Mouse (Mus musculus) testis, adult 2 months (tissue): ENCODE measurements around the gene Slc5a4b. TPM values are rescaled to one million over a fixed set of nuclear protein-coding genes. Genes with fewer than 3 reads are reported as not detected.

ENCODE experiments used
- H3K27ac ChIP-seq: fragments of 200-500 bp; 2 replicates; pipeline ENCODE4 v1.5.1; 2012; ENCODE audit warnings: low read depth, low read length; ENCODE audit not compliant: control insufficient read depth, insufficient read depth
- H3K27me3 ChIP-seq: fragments of 200-500 bp; 2 replicates; pipeline ENCODE4 v1.6.1; 2012; ENCODE audit warnings: mild to moderate bottlenecking, low read length, moderate library complexity; ENCODE audit not compliant: control insufficient read depth, insufficient read depth
- H3K36me3 ChIP-seq: fragments of 200-500 bp; 2 replicates; pipeline ENCODE4 v1.6.1; 2012; ENCODE audit warnings: mild to moderate bottlenecking, low read length; ENCODE audit not compliant: control insufficient read depth, insufficient read depth
- H3K4me1 ChIP-seq: fragments of 200-500 bp; 2 replicates; pipeline ENCODE4 v1.6.1; 2012; ENCODE audit warnings: low read length; ENCODE audit not compliant: control insufficient read depth, insufficient read depth
- H3K4me3 ChIP-seq: fragments of 200-500 bp; 2 replicates; pipeline ENCODE4 v1.5.1; 2012; ENCODE audit warnings: low read depth, mild to moderate bottlenecking, low read length, moderate library complexity, mixed read lengths; ENCODE audit not compliant: control insufficient read depth
- CTCF ChIP-seq: fragments of 200-500 bp; IDR thresholded peaks from 2 replicates; pipeline ENCODE4 v1.5.1; 2012; ENCODE audit warnings: low read depth, mild to moderate bottlenecking, inconsistent platforms, low read length, moderate library complexity; ENCODE audit not compliant: control insufficient read depth, insufficient read depth, insufficient replicate concordance
- POLR2A ChIP-seq: fragments of 200-500 bp; IDR thresholded peaks from 2 replicates; pipeline ENCODE4 v1.6.1; 2012; ENCODE audit warnings: low read depth, mild to moderate bottlenecking, inconsistent platforms, low read length, moderate library complexity; ENCODE audit not compliant: control insufficient read depth
- polyA plus RNA-seq: library from polyadenylated mRNA; depleted of rRNA; stranded (reverse); fragments of >200 nt; gene quantifications from 2 replicates; pipeline ENCODE4 v1.2.3, GENCODE M21; 2012

Slc5a4b gene
- polyA plus RNA-seq, 1 experiment = 5.5 TPM

DNA sequence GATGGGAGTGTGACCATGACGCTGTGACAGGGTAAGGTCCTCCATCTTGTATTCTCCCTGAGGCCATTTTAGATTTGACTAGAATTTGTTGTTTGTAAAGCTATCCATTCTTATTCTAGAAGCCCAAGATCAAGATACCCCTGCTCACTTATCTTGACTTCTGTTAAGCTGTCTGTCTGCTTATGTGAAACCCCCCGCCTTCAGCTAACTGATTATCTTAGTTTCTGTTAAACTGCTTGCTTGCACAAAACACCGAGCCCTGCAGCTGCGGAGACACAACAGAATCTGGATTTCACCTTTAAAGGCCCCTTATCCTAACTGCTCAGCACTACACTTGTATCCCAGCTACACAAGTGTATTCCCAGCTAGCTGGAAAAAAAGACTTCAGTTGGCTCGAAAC lies 73.8 kb downstream of the Slc5a4b start:
- H3K4me1 ChIP-seq = peaks cover 3% of the 10 kb centered on the region
- TF ChIP-seq POLR2A (no peak), CTCF (no peak)
- no peaks in the 10 kb centered on the region for H3K36me3 ChIP-seq
- no peak overlapping the region for H3K27ac ChIP-seq
- no peak overlapping the region for H3K4me3 ChIP-seq
- H3K27me3 ChIP-seq = no peaks in the 10 kb centered on the region

DNA sequence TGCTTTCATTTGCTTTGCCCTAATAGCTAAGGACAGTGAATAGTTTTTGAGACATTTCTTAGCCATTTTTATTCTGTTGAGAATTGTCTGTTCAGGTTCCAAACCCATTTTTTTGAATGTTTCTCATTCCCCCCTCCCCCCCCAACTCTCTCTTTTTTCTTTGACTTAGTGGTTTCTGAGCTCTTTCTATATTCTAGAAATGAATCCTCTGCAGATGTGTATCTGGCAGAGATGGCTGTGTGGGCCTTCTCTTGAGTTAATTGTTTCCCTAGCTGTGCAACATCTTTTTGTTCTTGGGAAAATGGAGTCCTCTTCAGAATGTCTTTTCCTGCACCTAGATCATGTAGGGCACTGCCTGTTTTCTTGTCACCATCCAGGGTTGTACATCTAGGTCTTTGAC lies 75.5 kb downstream of the Slc5a4b start:
- Histone ChIP-seq H3K27ac (no peak overlapping the region), H3K4me3 (no peak overlapping the region), H3K27me3 (no peaks in the 10 kb centered on the region), H3K36me3 (no peaks in the 10 kb centered on the region), H3K4me1 (peaks cover 3% of the 10 kb centered on the region)
- TF ChIP-seq POLR2A (no peak), CTCF (no peak)

DNA sequence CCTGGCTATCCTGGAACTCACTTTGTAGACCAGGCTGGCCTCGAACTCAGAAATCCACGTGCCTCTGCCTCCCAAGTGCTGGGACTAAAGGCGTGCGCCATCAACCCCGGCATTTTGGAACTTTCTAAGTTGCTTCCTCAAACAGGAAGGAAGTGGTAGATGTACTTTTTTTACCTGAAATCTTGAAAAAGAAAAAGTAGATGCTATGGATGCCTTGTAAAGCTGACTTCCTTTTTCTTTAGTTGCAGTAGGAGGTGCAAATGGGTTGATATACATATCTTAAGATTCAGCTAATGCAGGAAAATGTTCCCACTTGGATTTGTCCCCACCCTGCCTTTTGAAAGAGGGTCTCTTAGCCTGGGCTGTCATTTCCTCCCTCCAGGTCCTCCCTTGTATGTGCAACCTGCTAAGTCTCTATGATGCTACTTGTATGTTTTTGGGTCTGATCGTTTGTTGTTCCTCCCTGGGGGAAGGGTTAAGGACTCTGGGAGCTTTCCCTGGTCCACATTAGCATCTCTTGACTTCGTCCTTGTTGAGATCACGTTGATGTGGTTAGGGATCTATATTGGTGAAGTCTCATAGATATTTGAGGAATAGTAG lies 76.7 kb downstream of the Slc5a4b start:
- H3K36me3 ChIP-seq = no peaks in the 10 kb centered on the region
- no peaks in the 10 kb centered on the region for H3K27me3 ChIP-seq
- no peak overlapping the region for H3K4me3 ChIP-seq
- TF ChIP-seq CTCF (no peak), POLR2A (no peak)
- no peak overlapping the region for H3K27ac ChIP-seq
- peaks cover 3% of the 10 kb centered on the region for H3K4me1 ChIP-seq

DNA sequence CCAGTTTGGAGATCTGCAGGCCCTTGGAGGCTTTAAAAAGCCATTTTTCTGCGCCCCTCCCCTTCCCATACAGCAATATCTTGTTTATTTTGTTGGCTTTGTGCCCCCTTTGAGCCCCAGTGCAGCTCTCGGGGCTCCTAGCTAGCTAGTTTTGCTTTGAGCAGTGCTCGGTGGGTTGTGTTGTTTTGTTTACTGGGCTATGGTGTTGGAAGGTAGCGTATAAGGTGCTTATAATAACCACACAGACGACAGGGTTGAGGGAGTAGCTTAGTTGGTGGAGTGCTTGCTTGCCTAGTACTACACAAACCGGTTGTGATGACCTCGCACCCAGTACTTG lies 77.7 kb downstream of the Slc5a4b start:
- TF ChIP-seq POLR2A (no peak), CTCF (no peak)
- Histone ChIP-seq H3K4me3 (peak overlapping the region; percentile 87), H3K27me3 (no peaks in the 10 kb centered on the region), H3K36me3 (no peaks in the 10 kb centered on the region), H3K27ac (peak overlapping the region; percentile 72; the same call in 1 of the 2 replicates), H3K4me1 (peaks cover 5% of the 10 kb centered on the region)

DNA sequence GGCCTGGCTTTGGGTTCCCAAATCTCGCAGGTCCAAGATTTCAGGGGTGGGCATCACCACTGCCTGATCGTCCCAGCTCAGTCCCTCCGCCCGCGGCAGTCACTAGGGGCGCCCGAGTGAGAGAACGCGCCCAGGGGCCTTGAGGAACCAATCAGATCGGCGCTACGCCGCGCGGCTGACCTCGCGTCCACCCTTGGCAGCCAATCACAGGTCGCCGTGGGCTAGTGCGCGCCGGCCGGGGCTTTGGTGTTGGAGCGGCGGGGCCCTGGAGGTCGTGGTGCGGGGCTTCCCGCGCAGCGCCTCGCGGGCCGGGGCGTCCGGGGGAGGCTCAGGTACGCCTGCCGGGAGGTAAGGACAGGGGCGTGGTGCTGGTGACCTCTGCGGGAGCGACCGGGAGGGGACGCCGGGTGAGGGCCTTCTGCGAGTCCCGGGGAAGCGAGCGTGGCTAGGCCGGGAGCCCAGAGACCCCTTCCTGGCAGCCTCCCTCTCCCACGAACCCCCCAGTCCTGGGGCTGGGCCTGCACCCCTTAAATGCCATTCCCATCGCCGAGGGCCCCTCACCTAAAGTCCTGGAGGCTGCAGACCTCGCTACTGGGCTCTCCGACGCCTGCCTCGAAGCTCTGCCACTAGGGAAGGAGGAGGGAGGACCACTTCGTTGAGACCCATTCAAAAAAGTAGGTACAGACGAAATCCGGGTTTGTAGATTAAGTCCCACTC lies 78.2 kb downstream of the Slc5a4b start, which contains the start of gene Zfp280b:
Gene Zfp280b (plus strand): TSS at position 249 of the 717 bp plus-strand sequence.
- no peaks in the 10 kb centered on the region for H3K36me3 ChIP-seq
- peak within 1 kb of the TSS; percentile 72 for H3K27ac ChIP-seq
- TF ChIP-seq POLR2A (peak; percentile 54; the same call in 1 of the 2 replicates), CTCF (peak; percentile 33; the same call in 1 of the 2 replicates)
- H3K4me3 ChIP-seq = peak within 1 kb of the TSS; percentile 87
- H3K4me1 ChIP-seq = peaks cover 5% of the 10 kb centered on the region
- H3K27me3 ChIP-seq = no peaks in the 10 kb centered on the region

DNA sequence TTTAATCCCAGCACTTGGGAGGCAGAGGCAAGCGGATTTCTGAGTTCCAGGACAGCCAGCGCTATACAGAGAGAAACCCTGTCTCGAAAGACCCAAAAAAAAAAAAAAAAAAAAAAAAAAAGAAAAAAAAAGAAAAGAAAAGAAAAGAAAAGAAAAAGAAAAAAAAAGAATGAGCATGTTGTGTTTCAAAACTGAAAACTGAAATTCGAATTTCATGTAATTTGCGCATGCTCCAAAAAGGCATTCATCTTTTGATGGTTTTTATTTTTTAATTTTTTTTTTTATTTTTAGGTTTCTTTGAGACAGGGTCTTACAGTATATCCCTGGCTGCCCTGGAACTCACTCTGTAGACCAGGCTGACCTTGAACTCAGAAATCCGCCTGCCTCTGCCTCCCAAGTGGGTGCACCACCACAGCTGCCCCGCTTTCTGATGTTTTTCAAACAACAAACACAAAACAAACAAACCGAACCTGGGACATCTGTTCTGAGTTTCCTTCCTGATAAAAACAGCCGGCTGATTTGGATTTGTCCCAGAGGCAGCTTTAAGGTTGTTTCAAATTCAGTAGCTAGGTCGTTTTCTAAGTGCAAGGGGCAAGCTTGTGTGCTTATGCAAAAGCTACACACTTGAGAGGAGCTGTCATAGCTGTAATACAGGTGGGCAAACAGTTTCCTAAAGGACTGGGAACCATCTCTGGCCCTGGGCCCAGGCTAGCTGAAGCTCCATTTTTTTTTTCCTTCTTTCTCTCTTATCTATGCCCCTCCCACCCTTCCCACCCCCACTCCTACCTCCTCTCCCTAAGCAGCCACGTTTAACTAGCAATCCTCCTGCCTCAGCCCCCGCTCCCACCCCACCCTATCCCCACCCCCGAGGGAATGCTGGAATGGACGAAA lies 79.0 kb downstream of the Slc5a4b start:
- peaks cover 5% of the 10 kb centered on the region for H3K4me1 ChIP-seq
- no peaks in the 10 kb centered on the region for H3K36me3 ChIP-seq
- no peaks in the 10 kb centered on the region for H3K27me3 ChIP-seq
- no peak for TF ChIP-seq CTCF
- TF ChIP-seq POLR2A = no peak
- H3K4me3 ChIP-seq = peak overlapping the region; percentile 87
- H3K27ac ChIP-seq = peak overlapping the region; percentile 70

DNA sequence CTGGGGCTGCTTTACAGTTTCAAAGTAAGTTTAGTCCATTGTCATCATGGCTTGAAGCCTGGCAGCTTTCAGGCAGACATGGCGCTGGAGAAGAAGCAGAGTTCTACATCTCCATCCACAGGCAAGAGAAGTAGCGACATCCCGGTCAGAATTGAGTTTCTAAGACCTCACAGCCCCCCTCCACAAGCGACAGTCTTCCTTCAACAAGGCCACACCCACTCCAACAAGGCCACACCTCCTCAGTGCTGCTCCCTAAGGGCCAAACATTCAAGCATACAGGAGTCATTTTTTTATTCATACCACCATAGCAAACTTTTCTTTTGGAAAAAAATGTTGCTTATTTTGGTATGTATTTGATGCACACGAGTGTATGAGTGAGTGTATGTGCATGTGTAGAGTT lies 80.3 kb downstream of the Slc5a4b start:
- H3K4me3 ChIP-seq = no peak overlapping the region
- no peak overlapping the region for H3K27ac ChIP-seq
- no peak for TF ChIP-seq CTCF
- no peak for TF ChIP-seq POLR2A

More for the DNA sequence above, 80.3 kb downstream of the Slc5a4b start:
- H3K36me3 ChIP-seq = no peaks in the 10 kb centered on the region
- no peaks in the 10 kb centered on the region for H3K27me3 ChIP-seq
- peaks cover 5% of the 10 kb centered on the region for H3K4me1 ChIP-seq
